Mouse (Mus musculus): ENCODE measurements around the gene 1700066M21Rik. TPM values are rescaled to one million over a fixed set of nuclear protein-coding genes. Genes with fewer than 3 reads are reported as not detected.

The 1700066M21Rik gene
- 11.6 and 13.4 TPM in 2 replicates for polyA plus RNA-seq (2014; fragmentation: Nextera tagmentation; extraction: Ambion mirVana)

DNA sequence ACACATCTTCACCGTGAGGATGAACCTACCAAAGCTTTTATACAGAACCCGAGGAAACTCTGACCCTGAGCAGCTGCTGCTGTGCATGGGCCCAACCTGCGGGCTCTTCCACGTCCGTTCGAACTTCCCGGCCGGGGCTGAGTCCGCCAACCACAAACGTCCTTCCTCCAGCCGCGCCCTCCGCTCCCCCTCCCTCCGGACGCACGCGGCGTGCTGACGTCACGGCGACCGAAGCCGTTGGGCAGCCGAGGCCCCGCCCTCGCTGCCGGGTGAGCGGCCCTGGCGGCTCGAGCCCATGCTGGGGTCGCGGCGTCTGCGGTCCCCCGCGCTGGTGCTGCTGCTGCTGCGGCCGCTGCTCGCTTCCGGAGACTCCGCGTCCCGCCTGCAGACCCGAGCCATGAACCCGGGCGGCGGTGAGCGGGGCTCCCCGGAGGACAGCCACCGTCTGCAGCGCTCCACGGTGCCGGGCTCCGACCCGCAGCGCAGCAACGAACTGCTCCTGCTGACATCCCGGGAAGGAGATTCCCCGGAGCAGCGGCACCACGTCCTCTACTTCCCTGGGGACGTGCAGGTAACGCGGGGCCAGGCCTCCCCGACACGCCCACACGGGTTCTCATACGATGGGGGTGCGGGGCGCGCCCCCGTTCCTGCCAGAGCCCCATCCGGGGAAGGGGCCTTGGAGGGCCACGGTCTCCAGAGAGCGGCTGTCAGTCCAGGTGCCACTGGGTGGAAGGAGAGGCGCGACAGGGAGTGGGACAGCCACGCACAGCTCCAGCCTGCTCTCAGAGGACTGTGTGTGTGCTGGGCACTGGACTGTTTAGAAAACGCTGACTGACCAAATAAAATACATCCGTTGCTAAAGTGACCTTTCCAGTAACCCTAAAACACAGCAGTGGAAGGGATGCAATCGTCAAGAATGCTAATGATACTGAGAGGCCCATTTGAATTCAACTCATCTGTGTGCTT lies at the start of gene 1700066M21Rik:
Gene 1700066M21Rik, plus strand, starts transcription at position 245 of the 966 bp plus-strand sequence.
- peak within 1 kb of the TSS; percentile 81 for H3K4me2 ChIP-seq (ENCODE audit: low read length)
- ATAC-seq (replicated peaks; ENCODE audit: low FRiP score, low TSS enrichment, low read depth) (peak; percentile 97), DNase-seq (ENCODE audit: low spot score) (peak; percentile 98)
- H3K9ac ChIP-seq (ENCODE audit: low read length): peak within 1 kb of the TSS; percentile 89
- H3K36me3 ChIP-seq (ENCODE audit: control insufficient read depth, insufficient read depth, low read length): peaks cover 5% of the 10 kb centered on the region
- H3K9me3 ChIP-seq (ENCODE audit: control insufficient read depth, low read length): no peaks in the 10 kb centered on the region
- peak within 1 kb of the TSS; percentile 64; the same call in 1 of the 2 replicates for H3K27ac ChIP-seq (ENCODE audit: low read depth)
- 0 out of 2 replicates have a peak, but pooled peaks cover 4% of the 10 kb centered on the region for H3K4me1 ChIP-seq (replicated peaks; ENCODE audit: control insufficient read depth, insufficient read depth, low read length)
- under 1% methylated on average over 80 of the region's 81 CpGs for WGBS
- H3K27me3 ChIP-seq (replicated peaks; ENCODE audit: control insufficient read depth, insufficient read depth, low read length): no peaks in the 10 kb centered on the region
- H3K4me3 ChIP-seq (ENCODE audit: low read depth, low read length): peak within 1 kb of the TSS; percentile 77

- no peaks in the 10 kb centered on the region for H3K9me3 ChIP-seq (ENCODE audit: control insufficient read depth, low read length)
- no peak overlapping the region for H3K4me3 ChIP-seq (ENCODE audit: low read depth, low read length)
- H3K4me1 ChIP-seq (replicated peaks; ENCODE audit: control insufficient read depth, insufficient read depth, low read length): peaks cover 8% of the 10 kb centered on the region; the same call in 1 of the 2 replicates
- no peaks in the 10 kb centered on the region for H3K36me3 ChIP-seq (ENCODE audit: control insufficient read depth, insufficient read depth, low read length)
- H3K9ac ChIP-seq (ENCODE audit: low read length): no peak overlapping the region
- no peak for DNase-seq (ENCODE audit: low spot score)
- no peak overlapping the region for H3K4me2 ChIP-seq (ENCODE audit: low read length)
- H3K27ac ChIP-seq (ENCODE audit: low read depth): no peak overlapping the region
- ATAC-seq (replicated peaks; ENCODE audit: low FRiP score, low TSS enrichment, low read depth): no peak
- 77% methylated on average over 5 of the region's 5 CpGs for WGBS
- H3K27me3 ChIP-seq (replicated peaks; ENCODE audit: control insufficient read depth, insufficient read depth, low read length): no peaks in the 10 kb centered on the region
Measured at GRCm38 (mm10) chr1:57329285-57330093, 47.9 kb upstream of the 1700066M21Rik start.

DNA sequence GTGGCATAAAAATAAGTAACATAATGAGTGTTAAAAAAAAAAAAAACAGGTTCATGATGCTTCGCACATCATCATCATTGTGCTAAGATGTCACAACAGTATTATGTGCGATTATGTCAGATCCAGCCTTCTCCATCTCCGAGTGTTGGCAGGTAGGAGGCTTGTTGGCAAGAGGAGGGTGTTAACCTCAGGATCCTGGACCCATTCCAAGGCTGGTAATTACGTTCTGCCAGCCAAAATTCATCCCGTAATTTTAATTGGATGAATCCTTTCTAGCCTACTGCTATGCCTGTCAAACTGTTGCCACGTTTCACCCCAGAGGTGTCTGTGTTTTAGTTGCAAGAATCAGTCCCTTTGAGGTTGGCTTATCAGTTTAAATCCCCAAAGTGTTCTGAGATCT lies 47.2 kb upstream of the 1700066M21Rik start:
- H3K9ac ChIP-seq (ENCODE audit: low read length): no peak overlapping the region
- no peak overlapping the region for H3K4me2 ChIP-seq (ENCODE audit: low read length)
- no peaks in the 10 kb centered on the region for H3K9me3 ChIP-seq (ENCODE audit: control insufficient read depth, low read length)
- no peak for ATAC-seq (replicated peaks; ENCODE audit: low FRiP score, low TSS enrichment, low read depth)
- H3K4me1 ChIP-seq (replicated peaks; ENCODE audit: control insufficient read depth, insufficient read depth, low read length): peaks cover 8% of the 10 kb centered on the region; the same call in 1 of the 2 replicates
- WGBS: 83% methylated on average over 6 of the region's 6 CpGs
- H3K36me3 ChIP-seq (ENCODE audit: control insufficient read depth, insufficient read depth, low read length): no peaks in the 10 kb centered on the region
- no peak for DNase-seq (ENCODE audit: low spot score)
- H3K4me3 ChIP-seq (ENCODE audit: low read depth, low read length): no peak overlapping the region
- H3K27me3 ChIP-seq (replicated peaks; ENCODE audit: control insufficient read depth, insufficient read depth, low read length): no peaks in the 10 kb centered on the region
- no peak overlapping the region for H3K27ac ChIP-seq (ENCODE audit: low read depth)

DNA sequence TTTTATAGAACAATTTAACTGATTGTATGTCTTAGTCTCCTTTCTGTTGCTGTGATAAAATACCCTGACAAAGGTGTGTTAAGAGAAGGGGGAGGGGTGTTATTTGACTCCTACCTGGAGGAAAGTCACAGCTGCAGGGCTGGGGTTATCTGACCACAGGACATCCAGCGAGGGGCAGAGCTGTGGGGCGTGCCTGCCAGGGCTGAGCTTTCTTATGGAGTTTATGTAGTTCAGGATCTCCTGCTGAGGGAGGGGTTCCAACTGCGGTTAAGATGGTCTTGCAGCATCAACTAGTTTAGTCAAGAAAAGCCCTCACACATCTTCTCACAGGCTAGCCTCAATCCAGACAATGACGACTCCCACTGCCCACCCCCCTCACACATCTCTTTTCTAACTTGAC lies 45.4 kb upstream of the 1700066M21Rik start:
- Histone ChIP-seq H3K4me2 (ENCODE audit: low read length) (no peak overlapping the region), H3K9ac (ENCODE audit: low read length) (no peak overlapping the region), H3K27ac (ENCODE audit: low read depth) (no peak overlapping the region), H3K36me3 (ENCODE audit: control insufficient read depth, insufficient read depth, low read length) (no peaks in the 10 kb centered on the region), H3K4me1 (replicated peaks; ENCODE audit: control insufficient read depth, insufficient read depth, low read length) (peaks cover 8% of the 10 kb centered on the region; the same call in 1 of the 2 replicates), H3K27me3 (replicated peaks; ENCODE audit: control insufficient read depth, insufficient read depth, low read length) (no peaks in the 10 kb centered on the region), H3K9me3 (ENCODE audit: control insufficient read depth, low read length) (no peaks in the 10 kb centered on the region), H3K4me3 (ENCODE audit: low read depth, low read length) (no peak overlapping the region)
- WGBS: 33% methylated on average over 4 of the region's 4 CpGs
- no peak for DNase-seq (ENCODE audit: low spot score)
- no peak for ATAC-seq (replicated peaks; ENCODE audit: low FRiP score, low TSS enrichment, low read depth)

DNA sequence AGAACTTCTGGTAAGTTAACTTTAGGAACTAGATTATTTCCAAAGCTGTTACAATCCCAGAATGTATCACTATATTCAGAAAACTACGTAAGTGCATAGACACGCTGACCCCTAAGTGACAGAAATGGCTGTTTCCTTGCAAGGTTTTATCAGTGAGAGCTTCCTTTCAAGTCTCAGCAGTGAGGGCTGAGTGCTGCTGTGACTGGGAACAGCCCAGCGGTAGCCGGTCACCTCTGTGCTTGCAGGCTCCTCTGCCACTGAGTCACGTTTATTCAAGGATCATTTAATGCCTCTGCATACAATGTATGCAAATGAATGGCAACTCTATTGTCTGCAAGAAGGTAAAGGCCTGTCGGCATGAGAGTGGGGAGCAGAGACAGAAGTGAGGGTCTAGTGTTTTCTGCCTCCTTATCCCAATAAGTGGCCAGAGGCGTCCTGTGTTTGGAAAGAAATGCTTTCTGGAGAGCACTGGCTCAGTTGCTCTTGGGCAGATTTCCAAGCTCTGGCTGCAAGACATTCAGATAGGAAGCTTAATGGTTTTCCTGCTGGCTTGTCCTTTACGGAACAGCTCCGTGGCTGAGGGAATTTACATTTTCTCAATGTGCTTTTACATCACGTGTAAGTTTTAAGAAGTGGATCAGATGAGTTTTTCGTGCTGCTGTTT lies 43.7 kb upstream of the 1700066M21Rik start:
- H3K36me3 ChIP-seq (ENCODE audit: control insufficient read depth, insufficient read depth, low read length): no peaks in the 10 kb centered on the region
- no peak for ATAC-seq (replicated peaks; ENCODE audit: low FRiP score, low TSS enrichment, low read depth)
- peaks cover 8% of the 10 kb centered on the region; the same call in 1 of the 2 replicates for H3K4me1 ChIP-seq (replicated peaks; ENCODE audit: control insufficient read depth, insufficient read depth, low read length)
- H3K9me3 ChIP-seq (ENCODE audit: control insufficient read depth, low read length): no peaks in the 10 kb centered on the region
- H3K4me3 ChIP-seq (ENCODE audit: low read depth, low read length): no peak overlapping the region
- H3K4me2 ChIP-seq (ENCODE audit: low read length): no peak overlapping the region
- H3K27ac ChIP-seq (ENCODE audit: low read depth): no peak overlapping the region
- 21% methylated on average over 11 of the region's 11 CpGs for WGBS
- no peak overlapping the region for H3K9ac ChIP-seq (ENCODE audit: low read length)
- DNase-seq (ENCODE audit: low spot score): no peak
- H3K27me3 ChIP-seq (replicated peaks; ENCODE audit: control insufficient read depth, insufficient read depth, low read length): no peaks in the 10 kb centered on the region

- Histone ChIP-seq H3K36me3 (ENCODE audit: control insufficient read depth, insufficient read depth, low read length) (no peaks in the 10 kb centered on the region), H3K4me3 (ENCODE audit: low read depth, low read length) (no peak overlapping the region), H3K9me3 (ENCODE audit: control insufficient read depth, low read length) (no peaks in the 10 kb centered on the region), H3K27me3 (replicated peaks; ENCODE audit: control insufficient read depth, insufficient read depth, low read length) (no peaks in the 10 kb centered on the region), H3K4me2 (ENCODE audit: low read length) (no peak overlapping the region), H3K4me1 (replicated peaks; ENCODE audit: control insufficient read depth, insufficient read depth, low read length) (peaks cover 8% of the 10 kb centered on the region; the same call in 1 of the 2 replicates), H3K27ac (ENCODE audit: low read depth) (no peak overlapping the region), H3K9ac (ENCODE audit: low read length) (no peak overlapping the region)
- ATAC-seq (replicated peaks; ENCODE audit: low FRiP score, low TSS enrichment, low read depth) (no peak), DNase-seq (ENCODE audit: low spot score) (no peak)
- WGBS: 49% methylated on average over 5 of the region's 5 CpGs
Measured at GRCm38 (mm10) chr1:57335200-57335599, 42.2 kb upstream of the 1700066M21Rik start.

DNA sequence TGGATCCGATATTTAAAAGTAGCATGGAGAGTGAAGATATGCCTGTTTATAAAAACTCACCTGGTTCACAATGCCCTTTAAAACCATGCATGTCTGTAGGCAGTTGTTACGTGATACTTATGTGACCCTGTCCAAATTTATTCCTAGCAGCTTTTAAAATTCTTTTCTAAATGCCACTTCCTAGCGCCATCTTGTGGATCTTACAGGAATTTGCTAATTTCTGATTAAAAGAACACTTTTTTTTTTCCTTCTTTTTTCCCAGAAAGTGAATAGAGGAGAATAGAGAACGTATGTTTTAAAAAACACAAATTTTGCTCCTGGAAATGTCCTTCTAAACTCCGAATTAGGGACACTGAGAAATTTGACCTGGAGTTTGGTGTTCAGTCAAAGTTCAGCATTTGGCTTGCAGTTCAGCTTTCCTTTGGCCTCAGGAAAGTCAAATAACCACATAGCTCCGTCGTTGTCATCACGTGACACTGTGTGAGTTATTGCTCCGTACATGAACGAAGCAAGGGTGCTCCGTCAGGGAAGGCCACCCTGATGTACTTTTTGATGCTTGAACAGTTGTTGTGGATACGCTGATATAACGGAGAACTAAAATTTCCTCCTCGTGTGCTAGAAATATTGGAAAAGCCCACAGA lies 38.1 kb upstream of the 1700066M21Rik start:
- DNase-seq (ENCODE audit: low spot score) (no peak), ATAC-seq (replicated peaks; ENCODE audit: low FRiP score, low TSS enrichment, low read depth) (no peak)
- Histone ChIP-seq H3K4me1 (replicated peaks; ENCODE audit: control insufficient read depth, insufficient read depth, low read length) (no peaks in the 10 kb centered on the region), H3K4me3 (ENCODE audit: low read depth, low read length) (no peak overlapping the region), H3K36me3 (ENCODE audit: control insufficient read depth, insufficient read depth, low read length) (no peaks in the 10 kb centered on the region), H3K4me2 (ENCODE audit: low read length) (no peak overlapping the region), H3K27ac (ENCODE audit: low read depth) (no peak overlapping the region), H3K27me3 (replicated peaks; ENCODE audit: control insufficient read depth, insufficient read depth, low read length) (no peaks in the 10 kb centered on the region), H3K9me3 (ENCODE audit: control insufficient read depth, low read length) (no peaks in the 10 kb centered on the region), H3K9ac (ENCODE audit: low read length) (no peak overlapping the region)
- 47% methylated on average over 14 of the region's 14 CpGs for WGBS

- no peak overlapping the region for H3K9ac ChIP-seq (ENCODE audit: low read length)
- H3K9me3 ChIP-seq (ENCODE audit: control insufficient read depth, low read length): no peaks in the 10 kb centered on the region
- no peak overlapping the region for H3K4me2 ChIP-seq (ENCODE audit: low read length)
- DNase-seq (ENCODE audit: low spot score): no peak
- H3K4me3 ChIP-seq (ENCODE audit: low read depth, low read length): no peak overlapping the region
- no peak overlapping the region for H3K27ac ChIP-seq (ENCODE audit: low read depth)
- H3K4me1 ChIP-seq (replicated peaks; ENCODE audit: control insufficient read depth, insufficient read depth, low read length): no peaks in the 10 kb centered on the region
- H3K27me3 ChIP-seq (replicated peaks; ENCODE audit: control insufficient read depth, insufficient read depth, low read length): no peaks in the 10 kb centered on the region
- no peaks in the 10 kb centered on the region for H3K36me3 ChIP-seq (ENCODE audit: control insufficient read depth, insufficient read depth, low read length)
- 46% methylated on average over 2 of the region's 2 CpGs for WGBS
- no peak for ATAC-seq (replicated peaks; ENCODE audit: low FRiP score, low TSS enrichment, low read depth)
Measured at GRCm38 (mm10) chr1:57341197-57341596, 36.2 kb upstream of the 1700066M21Rik start.

Measured in intestine, embryonic 14.5 days (tissue).